In the genomic region with DNA sequence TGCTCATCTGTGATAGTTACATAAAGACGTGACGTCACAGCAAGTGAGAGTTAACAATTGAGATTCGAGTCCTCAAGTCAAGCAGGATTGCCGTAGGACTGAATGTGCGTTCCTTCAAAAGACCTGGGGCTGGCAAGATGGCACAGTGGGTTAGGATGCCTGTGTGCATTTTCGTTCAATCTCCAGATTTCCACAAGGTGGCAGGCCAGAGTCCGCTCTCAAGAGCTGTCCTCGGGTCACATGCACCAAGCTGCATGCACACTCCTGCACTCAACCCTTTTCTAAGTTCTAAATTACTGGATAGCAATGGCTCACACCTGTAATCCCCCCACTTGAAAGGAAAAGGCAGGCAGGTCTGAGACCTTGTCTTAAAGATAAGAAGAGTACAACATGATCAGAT, we compare ENCODE assay signal across 8 mouse cellular contexts. TPM values are rescaled to one million over a fixed set of nuclear protein-coding genes. Genes with fewer than 3 reads are reported as not detected.
DNase-seq lines count a peak whose midpoint lies in the region; ATAC-seq and TF ChIP-seq lines count a peak whose summit lies in the region.

No protein-coding gene starts in this region.

- TF ChIP-seq CTCF in embryonic fibroblast, embryonic 13.5 days (IDR thresholded peaks at IDR 0.05; ENCODE audit: borderline replicate concordance, insufficient read depth, low read length), result peak; percentile 60; the same call in 1 of the 2 replicates

- no peak overlapping the region for H3K27ac ChIP-seq in embryonic fibroblast, embryonic 13.5 days (ENCODE audit: insufficient read depth, low read length)

- H3K4me3 ChIP-seq in embryonic fibroblast, embryonic 13.5 days (ENCODE audit: insufficient read depth, low read length), result no peak overlapping the region

- no peaks in the 10 kb centered on the region for H3K4me1 ChIP-seq in embryonic fibroblast, embryonic 13.5 days (ENCODE audit: control insufficient read depth, insufficient read depth, low read length)

- TF ChIP-seq POLR2A in embryonic fibroblast, embryonic 13.5 days (IDR thresholded peaks at IDR 0.05; ENCODE audit: low read depth, low read length), result no peak

- peak; percentile 74 for ATAC-seq in frontal cortex, adult (ENCODE audit: low TSS enrichment)
- no peak for ATAC-seq in activated CD4-positive, CD25-positive, alpha-beta regulatory T cell, adult 4 months

- DNase-seq in frontal cortex, postnatal 25 days (ENCODE audit: low spot score in 2 of 2), result no peak
- DNase-seq in right cerebral cortex, postnatal 14 days, result peak; percentile 66
- DNase-seq in right cerebral cortex, adult 18-20 months, result no peak
- DNase-seq in kidney, postnatal 4 days, result peak; percentile 77 to 81
- DNase-seq in right cerebral cortex, postnatal 25 days, result peak; percentile 32

RNA-seq across cellular contexts. Expression of gene Tmem200b, which starts 17.1 kb away (rescaled TPM):
- polyA plus RNA-seq in embryonic fibroblast, embryonic 13.5 days (2011; ENCODE audit: insufficient read length, low read depth, missing spikeins), result 4.4 and 8.0 TPM in 2 replicates
- polyA plus RNA-seq in activated CD4-positive, CD25-positive, alpha-beta regulatory T cell, adult 4 months (2017; shearing (Covaris generic)), result not detected

RNA-seq across cellular contexts. Expression of gene Srsf4, which starts 31.1 kb away (rescaled TPM):
- 35.0 and 40.6 TPM in 2 replicates for polyA plus RNA-seq in embryonic fibroblast, embryonic 13.5 days (2011; ENCODE audit: insufficient read length, low read depth, missing spikeins)
- polyA plus RNA-seq in activated CD4-positive, CD25-positive, alpha-beta regulatory T cell, adult 4 months (2017; shearing (Covaris generic)), result 10 to 100 TPM; 10.8 to 12.2 TPM

Comparison
In these comparisons a context has a peak if more than half of its experiments do, and no peak if none do; other contexts are left out.
1. DNase-seq: peak in right cerebral cortex, postnatal 14 days (single experiment), kidney, postnatal 4 days (2 of 2) and right cerebral cortex, postnatal 25 days (single experiment); none in frontal cortex, postnatal 25 days (0 of 2) and right cerebral cortex, adult 18-20 months (single experiment).